8 mouse cellular contexts compared by ENCODE assay signal in the genomic region with DNA sequence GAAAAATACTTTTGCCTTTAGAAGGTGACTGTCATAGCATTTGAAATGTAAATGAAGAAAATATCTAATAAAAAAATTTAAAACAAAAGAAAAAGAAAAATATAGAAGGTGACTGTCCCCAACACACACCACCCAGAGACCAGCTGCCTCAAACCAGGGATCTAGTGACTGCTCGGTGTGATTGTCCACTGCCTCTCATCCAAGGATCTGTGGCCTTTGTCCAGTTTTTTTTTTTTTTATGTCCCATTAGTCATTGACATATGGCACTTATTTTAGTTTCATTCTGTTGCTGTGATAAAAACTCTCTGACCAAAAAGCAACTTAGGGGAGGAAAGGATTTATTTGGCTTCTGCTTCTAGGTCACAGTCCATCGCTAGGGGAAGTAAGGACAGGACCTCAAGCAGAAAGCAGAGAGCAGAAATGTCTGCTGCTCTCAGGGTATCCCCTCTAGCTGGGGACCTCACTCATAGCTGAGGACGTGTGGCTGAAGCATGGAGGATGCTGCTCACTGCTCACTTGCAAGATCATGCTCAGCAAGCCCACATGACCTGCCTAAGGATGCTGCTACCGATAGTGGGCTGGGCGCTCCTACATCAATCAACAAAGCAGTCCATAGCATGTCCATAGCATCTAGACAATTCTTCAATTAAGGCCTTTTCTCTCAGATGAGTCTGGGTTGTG.
"Had no signal": no experiment of that assay in that cellular context is flagged by ENCODE, and none has a peak within 500 bp of the region (broad histone marks: within the 10 kb centered on the region; RNA-seq: fewer than 3 reads in every experiment).

No protein-coding gene starts in this region.

- DNase-seq: kidney, adult 2 months; kidney, postnatal 14 days; lung, embryonic 14.5 days; lung, postnatal 10 days; lung, postnatal 4 days; right cerebral cortex, adult 18-20 months; right cerebral cortex, postnatal 25 days; thymus, postnatal 4 days had no signal
